Mouse (Mus musculus) heart, embryonic 14.5 days (tissue): Measurements from ENCODE around the gene Fbxw2. TPM values are rescaled to one million over a fixed set of nuclear protein-coding genes. Genes with fewer than 3 reads are reported as not detected.
"Not testable (repeated sequence)": the region's sequence is repeated elsewhere in the genome, so short reads cannot be mapped to it uniquely, and the experiment has no call there.

ENCODE experiments used
- ATAC-seq: fragments of 200-750 bp; cut with Nextera tagmentation; 2 replicates; pipeline ENCODE4 v1.8.0; 2017; ENCODE audit warnings: low read depth, moderate TSS enrichment; ENCODE audit not compliant: insufficient number of reproducible peaks, insufficient read depth, low FRiP score
- H3K27ac ChIP-seq, 2 experiments: fragments of 200-500 bp in 1 of 2; fragments of 300-500 bp in 1 of 2; sonication (generic) in 1 of 2; replicated peaks in 1 of 2; 2 replicates each; pipeline ENCODE4 v1.5.1; 2012 to 2014; ENCODE audit warnings: low read depth in 2 of 2, low read length in 2 of 2, control low read depth in 1 of 2, mild to moderate bottlenecking in 1 of 2, mixed read lengths in 1 of 2; ENCODE audit not compliant: control insufficient read depth in 1 of 2, insufficient read depth in 1 of 2
- H3K27me3 ChIP-seq: fragments of 300-500 bp; sonication (generic); 2 replicates; pipeline ENCODE4 v1.6.1; 2014; ENCODE audit warnings: mild to moderate bottlenecking, low read length, control low read depth; ENCODE audit not compliant: control insufficient read depth, insufficient read depth
- H3K36me3 ChIP-seq: fragments of 300-500 bp; sonication (generic); 2 replicates; pipeline ENCODE4 v1.6.1; 2014; ENCODE audit warnings: mild to moderate bottlenecking, control low read depth, low read length, mixed read lengths; ENCODE audit not compliant: control insufficient read depth, insufficient read depth
- H3K4me1 ChIP-seq, 2 experiments: fragments of 200-500 bp in 1 of 2; fragments of 300-500 bp in 1 of 2; sonication (generic) in 1 of 2; 2 replicates each; pipeline ENCODE4 v1.6.1; 2012 to 2014; ENCODE audit warnings: low read length in 2 of 2, control low read depth in 1 of 2, mixed read lengths in 1 of 2; ENCODE audit not compliant: control insufficient read depth in 2 of 2, insufficient read depth in 2 of 2
- H3K4me2 ChIP-seq: fragments of 300-500 bp; sonication (generic); 2 replicates; pipeline ENCODE4 v1.6.1; 2014; ENCODE audit warnings: mild to moderate bottlenecking, low read length
- H3K4me3 ChIP-seq, 2 experiments: fragments of 200-500 bp in 1 of 2; fragments of 300-500 bp in 1 of 2; sonication (generic) in 1 of 2; 2 replicates each; pipeline ENCODE4 v1.5.1; 2012 to 2014; ENCODE audit warnings: low read length in 2 of 2, mild to moderate bottlenecking in 2 of 2, control low read depth in 1 of 2, low read depth in 1 of 2, moderate library complexity in 1 of 2; ENCODE audit not compliant: control insufficient read depth in 1 of 2, insufficient read depth in 1 of 2
- H3K9ac ChIP-seq: fragments of 300-500 bp; sonication (generic); 2 replicates; pipeline ENCODE4 v1.6.1; 2014; ENCODE audit warnings: mild to moderate bottlenecking, low read length
- H3K9me3 ChIP-seq: fragments of 300-500 bp; sonication (generic); 2 replicates; pipeline ENCODE4 v1.6.1; 2016; ENCODE audit warnings: low read length, control low read depth; ENCODE audit not compliant: control insufficient read depth
- WGBS: fragments of 180-500 bp; shearing (Covaris S2); extraction: QIAGEN DNeasy Blood & Tissue Kit; methylation state at CpG from one replicate; pipeline ENCODE4 v1.1.7; 2014; 5-methylcytosine and 5-hydroxymethylcytosine counted together
- polyA plus RNA-seq: library from polyadenylated mRNA; unstranded; fragments of >200 nt; fragmentation: Nextera tagmentation; extraction: Ambion mirVana; gene quantifications from 2 replicates; pipeline ENCODE4 v1.2.1, GENCODE M21; 2014

Gene Fbxw2
- polyA plus RNA-seq, 1 experiment from 2014 or later = 51.0 TPM

DNA sequence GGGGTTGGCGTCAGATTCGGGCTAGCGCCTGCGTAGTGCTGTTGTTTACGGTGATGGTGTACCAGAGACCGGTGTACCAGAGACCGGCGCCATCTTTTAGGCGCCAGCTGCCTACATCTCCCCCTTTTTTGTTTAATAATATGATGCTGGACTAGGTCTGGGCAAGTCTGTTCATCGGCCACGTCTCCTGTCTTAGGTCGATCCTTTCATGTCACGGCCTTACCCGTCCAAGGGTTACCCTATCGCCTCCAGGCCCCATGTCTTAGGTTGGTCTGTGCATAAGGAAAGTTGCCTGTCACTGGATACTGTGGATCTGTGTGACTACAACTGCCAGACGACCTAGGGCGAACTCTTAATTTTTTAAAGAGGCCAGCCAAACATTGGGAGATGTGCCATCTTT lies 4.0 kb upstream of the Fbxw2 start:
- WGBS = 91% methylated on average over 16 of the region's 17 CpGs
- not testable (repeated sequence) for H3K27ac ChIP-seq, ATAC-seq, H3K36me3 ChIP-seq, H3K9ac ChIP-seq, H3K4me3 ChIP-seq, H3K4me2 ChIP-seq, H3K9me3 ChIP-seq, H3K27me3 ChIP-seq
- H3K4me1 ChIP-seq = peaks cover 5 to 12% of the 10 kb centered on the region in 2 experiments

DNA sequence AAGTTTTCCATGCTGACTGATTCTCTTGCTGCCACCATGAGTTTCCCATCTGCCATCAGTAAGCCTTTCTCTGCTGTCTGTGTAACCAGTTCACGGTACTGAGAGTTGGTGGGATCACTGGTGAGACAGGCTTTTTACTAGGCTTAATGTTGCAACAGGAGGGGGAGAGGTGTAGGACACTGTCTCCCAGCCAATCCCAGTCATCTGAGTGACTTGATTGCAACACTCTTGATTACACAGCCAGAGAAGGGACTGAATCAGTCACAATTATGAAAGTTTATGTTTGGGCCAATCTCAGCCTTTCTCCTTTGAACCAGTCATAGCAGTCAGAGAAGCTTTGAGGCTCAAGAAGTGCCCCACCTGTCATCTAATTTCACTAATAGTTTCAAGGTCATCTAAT lies 1.9 kb upstream of the Fbxw2 start:
- Histone ChIP-seq H3K9ac (no peak overlapping the region), H3K4me2 (no peak overlapping the region), H3K4me1 (peaks cover 5 to 19% of the 10 kb centered on the region in 2 experiments), H3K27ac (no peak overlapping the region), H3K27me3 (no peaks in the 10 kb centered on the region), H3K9me3 (0 out of 2 replicates have a peak, but pooled peaks cover 4% of the 10 kb centered on the region), H3K36me3 (no peaks in the 10 kb centered on the region), H3K4me3 (no peak overlapping the region)
- 70% methylated on average over 1 of the region's 1 CpGs for WGBS
- no peak for ATAC-seq

DNA sequence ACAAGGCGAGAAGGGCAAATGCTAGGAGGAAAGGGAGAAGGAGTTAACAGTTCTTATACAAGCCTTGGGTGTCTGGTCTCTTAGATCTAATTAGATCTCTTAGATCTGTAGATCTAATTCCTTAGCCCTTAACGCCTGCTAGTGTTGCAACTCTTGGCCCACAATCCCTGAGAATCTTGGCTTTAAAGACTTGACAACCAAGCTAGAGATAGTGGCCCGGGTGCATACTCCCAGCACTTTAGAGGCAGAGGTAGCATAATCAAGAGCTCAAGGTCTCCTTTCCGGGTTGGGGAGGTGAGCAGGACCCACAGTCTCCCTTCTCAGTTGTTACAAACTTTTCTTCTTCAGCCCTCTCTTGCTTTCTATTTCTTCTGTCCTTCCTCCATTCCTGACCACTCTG lies 1.5 kb upstream of the Fbxw2 start:
- Histone ChIP-seq H3K9ac (no peak overlapping the region), H3K36me3 (peaks cover 1% of the 10 kb centered on the region; the same call in 1 of the 2 replicates), H3K4me2 (no peak overlapping the region), H3K4me1 (peaks cover 5 to 19% of the 10 kb centered on the region in 2 experiments), H3K27ac (no peak overlapping the region), H3K9me3 (0 out of 2 replicates have a peak, but pooled peaks cover 4% of the 10 kb centered on the region), H3K27me3 (no peaks in the 10 kb centered on the region), H3K4me3 (no peak overlapping the region)
- 86% methylated on average over 4 of the region's 4 CpGs for WGBS
- no peak for ATAC-seq

DNA sequence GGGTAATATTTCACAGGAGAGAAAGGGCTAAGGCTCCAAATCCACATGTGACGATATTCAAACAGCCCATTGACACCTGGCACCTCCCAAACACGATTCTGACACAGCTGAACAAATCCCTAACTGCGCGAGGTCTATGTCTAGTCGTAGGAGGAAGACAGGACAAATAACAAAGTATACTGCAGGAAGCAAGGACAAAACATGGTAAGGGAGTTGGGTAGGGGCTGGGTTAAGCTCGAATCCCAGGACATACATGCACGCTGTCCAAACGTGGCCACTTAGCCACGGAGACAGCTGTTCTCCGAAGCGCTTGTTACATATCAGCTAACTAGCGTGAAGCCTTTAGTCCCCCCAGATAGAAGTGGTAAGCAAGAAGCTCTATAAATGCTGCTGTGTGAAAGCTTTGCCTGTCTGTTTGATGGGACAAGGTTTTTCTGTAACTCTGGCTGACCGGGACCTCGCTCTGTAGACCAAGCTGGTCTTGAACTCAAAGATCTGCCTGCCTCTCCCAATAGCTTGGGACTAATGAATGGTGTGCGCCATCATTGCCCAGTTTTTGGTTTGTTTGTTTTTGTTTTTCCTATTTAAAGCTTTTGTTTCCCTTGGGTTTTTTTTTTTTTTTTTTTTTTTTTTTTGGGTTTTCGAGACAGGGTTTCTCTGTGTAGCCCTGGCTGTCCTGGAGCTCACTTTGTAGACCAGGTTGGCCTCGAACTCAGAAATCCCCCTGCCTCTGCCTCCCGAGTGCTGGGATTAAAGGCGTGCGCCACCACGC lies 535 bp upstream of the Fbxw2 start:
- 34% methylated on average over 20 of the region's 21 CpGs for WGBS
- Histone ChIP-seq H3K4me2 (peak overlapping the region; percentile 93), H3K27me3 (no peaks in the 10 kb centered on the region), H3K4me1 (peaks cover 5 to 19% of the 10 kb centered on the region in 2 experiments), H3K4me3 (peak overlapping the region; percentile 95 to 96), H3K9me3 (0 out of 2 replicates have a peak, but pooled peaks cover 4% of the 10 kb centered on the region), H3K36me3 (peaks cover 10% of the 10 kb centered on the region), H3K9ac (peak overlapping the region; percentile 97), H3K27ac (peak overlapping the region; percentile 40 to 89; a peak in 3 of 4 replicates)
- ATAC-seq = no peak

DNA sequence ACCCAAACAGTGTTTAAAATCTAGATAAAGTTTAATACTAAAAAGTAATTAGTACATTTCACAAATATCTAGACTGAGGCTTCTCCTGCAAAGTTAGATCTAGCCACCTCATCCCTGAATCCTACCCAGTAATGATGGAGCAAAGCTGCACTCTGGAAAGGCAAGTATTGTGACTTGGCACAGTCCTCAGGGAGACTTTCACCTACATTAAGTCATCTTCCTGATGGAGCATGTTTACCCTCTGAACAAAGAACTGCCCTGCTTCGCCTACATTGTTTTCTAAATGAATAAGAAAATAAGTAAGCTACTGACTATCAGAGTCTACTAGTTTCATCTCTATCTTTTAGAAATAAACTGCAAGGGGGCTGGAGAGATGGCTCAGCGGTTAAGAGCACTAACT lies 7.6 kb downstream of the Fbxw2 start:
- Histone ChIP-seq H3K27me3 (no peaks in the 10 kb centered on the region), H3K9ac (no peak overlapping the region), H3K27ac (no peak overlapping the region), H3K4me2 (no peak overlapping the region), H3K4me3 (no peak overlapping the region), H3K9me3 (no peaks in the 10 kb centered on the region), H3K36me3 (peaks cover 70% of the 10 kb centered on the region), H3K4me1 (no peaks in the 10 kb centered on the region)
- ATAC-seq = no peak
- WGBS = 90% methylated on average over 2 of the region's 2 CpGs

DNA sequence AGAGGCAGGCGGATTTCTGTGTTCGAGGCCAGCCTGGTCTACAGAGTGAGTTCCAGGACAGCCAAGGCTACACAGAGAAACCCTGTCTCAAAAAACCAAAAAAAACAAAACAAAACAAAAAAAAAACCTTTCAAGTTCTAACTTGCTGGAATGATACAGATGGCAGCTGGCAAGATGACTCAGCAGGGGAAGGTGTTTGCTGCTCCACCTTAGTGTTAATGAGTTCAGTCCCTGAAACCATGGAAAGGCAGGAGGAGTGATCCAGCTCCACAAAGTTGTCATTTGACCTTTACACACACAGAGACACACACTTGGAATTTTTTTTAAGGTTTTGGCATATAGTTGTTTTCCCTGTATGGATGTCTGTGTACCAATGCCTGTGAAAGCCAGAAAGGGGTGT lies 10.2 kb downstream of the Fbxw2 start:
- WGBS = 100% methylated on average over 2 of the region's 2 CpGs
- peaks cover 77% of the 10 kb centered on the region for H3K36me3 ChIP-seq
- not testable (repeated sequence) for H3K4me2 ChIP-seq, H3K9me3 ChIP-seq, H3K4me1 ChIP-seq, H3K27me3 ChIP-seq, H3K27ac ChIP-seq, H3K9ac ChIP-seq, H3K4me3 ChIP-seq, ATAC-seq

DNA sequence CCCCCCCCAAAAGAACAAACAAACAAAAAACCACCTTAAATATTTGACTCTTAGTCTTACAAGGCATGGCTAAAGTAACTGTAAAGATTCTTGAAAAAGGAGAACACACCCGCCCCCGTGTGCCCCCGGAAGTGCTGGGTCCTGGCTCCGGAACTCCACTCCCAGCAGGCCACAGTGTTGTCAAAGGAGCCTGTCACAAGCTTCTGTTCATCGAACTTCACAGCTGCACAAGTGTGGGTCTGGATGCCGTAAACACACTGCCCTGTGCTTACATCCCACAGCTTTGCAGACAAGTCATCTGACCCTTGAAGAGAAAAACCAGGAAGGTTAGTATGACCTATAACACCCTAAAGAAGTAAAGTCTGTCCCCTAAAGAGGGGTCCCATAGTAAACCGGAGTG lies 13.4 kb downstream of the Fbxw2 start:
- Histone ChIP-seq H3K4me1 (no peaks in the 10 kb centered on the region), H3K4me2 (no peak overlapping the region), H3K4me3 (no peak overlapping the region), H3K36me3 (peaks cover 84% of the 10 kb centered on the region), H3K27me3 (no peaks in the 10 kb centered on the region), H3K27ac (no peak overlapping the region), H3K9ac (no peak overlapping the region; the same call in 1 of the 2 replicates), H3K9me3 (no peaks in the 10 kb centered on the region)
- ATAC-seq = no peak
- WGBS = 80% methylated on average over 7 of the region's 7 CpGs

DNA sequence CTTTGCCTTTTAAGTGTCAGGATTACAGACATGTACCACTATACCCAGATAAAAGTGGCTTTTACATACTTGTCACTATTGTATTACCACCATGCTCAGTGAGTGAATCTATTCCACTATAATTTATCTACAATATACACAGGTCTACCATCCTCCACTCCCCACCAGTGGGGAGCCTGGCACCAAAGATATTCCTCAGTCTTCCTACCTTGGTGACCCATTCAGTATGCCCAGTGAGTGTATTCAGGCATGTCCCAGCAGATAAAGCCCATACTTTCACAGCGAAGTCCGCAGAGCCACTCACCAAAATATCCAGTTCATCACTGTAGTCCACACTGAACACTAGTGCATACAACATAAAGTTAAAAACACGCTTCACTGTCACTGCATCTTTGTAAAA lies 15.3 kb downstream of the Fbxw2 start:
- H3K27ac ChIP-seq = no peak overlapping the region
- no peak overlapping the region for H3K9ac ChIP-seq
- no peaks in the 10 kb centered on the region for H3K4me1 ChIP-seq
- H3K36me3 ChIP-seq = peaks cover 86% of the 10 kb centered on the region
- H3K4me2 ChIP-seq = no peak overlapping the region
- no peak for ATAC-seq
- no peak overlapping the region for H3K4me3 ChIP-seq
- WGBS = 87% methylated on average over 3 of the region's 3 CpGs
- H3K9me3 ChIP-seq = no peaks in the 10 kb centered on the region
- no peaks in the 10 kb centered on the region for H3K27me3 ChIP-seq
